Mouse (Mus musculus) spleen, postnatal 36 days (tissue): ENCODE results near the gene Sars.
A peak's percentile ranks its signal among the peaks of the same experiment; 100 is the strongest.

Experiments used
- DNase-seq, 2 experiments: peaks; one replicate each; pipeline ENCODE4 v3.0.0; 2022; ENCODE audit warnings: low spot score in 2 of 2, mixed read lengths in 1 of 2

The Sars gene

GRCm38 (mm10) chr3:108392299-108392698 is 52.7 kb downstream of the Sars start:
- no peak for DNase-seq

- peak; percentile 90 to 92 for DNase-seq
These were observed 55.9 kb downstream of the Sars start for GRCm38 (mm10) chr3:108389111-108389545.

DNA sequence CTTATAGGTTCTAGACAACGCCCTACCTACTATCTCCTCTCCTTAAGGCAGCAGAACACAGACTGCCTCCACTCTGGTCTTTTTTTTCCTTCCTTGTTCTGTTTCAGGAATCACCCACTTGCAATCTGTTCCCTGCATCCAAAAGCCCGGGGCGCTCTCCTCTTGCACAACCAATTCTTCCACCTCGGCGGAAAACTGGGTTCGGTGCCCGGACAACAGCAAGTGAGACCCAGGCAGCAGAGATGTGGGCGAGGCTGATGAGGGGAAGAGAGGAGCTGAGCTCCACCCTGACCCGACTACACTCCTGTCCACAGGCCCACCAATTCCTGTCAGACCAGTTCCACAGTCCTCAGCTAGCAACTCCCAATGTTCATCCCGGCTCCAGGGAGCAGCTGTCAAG is 58.8 kb downstream of the Sars start:
- no peak for DNase-seq

- DNase-seq: no peak
These were observed 60.6 kb downstream of the Sars start for GRCm38 (mm10) chr3:108384425-108384824.

- DNase-seq: peak; percentile 72 to 82
These were observed 61.3 kb downstream of the Sars start, which contains the start of gene Psrc1 for GRCm38 (mm10) chr3:108383485-108384354. TSS of gene Psrc1 (plus strand) at chr3:108383839.

DNA sequence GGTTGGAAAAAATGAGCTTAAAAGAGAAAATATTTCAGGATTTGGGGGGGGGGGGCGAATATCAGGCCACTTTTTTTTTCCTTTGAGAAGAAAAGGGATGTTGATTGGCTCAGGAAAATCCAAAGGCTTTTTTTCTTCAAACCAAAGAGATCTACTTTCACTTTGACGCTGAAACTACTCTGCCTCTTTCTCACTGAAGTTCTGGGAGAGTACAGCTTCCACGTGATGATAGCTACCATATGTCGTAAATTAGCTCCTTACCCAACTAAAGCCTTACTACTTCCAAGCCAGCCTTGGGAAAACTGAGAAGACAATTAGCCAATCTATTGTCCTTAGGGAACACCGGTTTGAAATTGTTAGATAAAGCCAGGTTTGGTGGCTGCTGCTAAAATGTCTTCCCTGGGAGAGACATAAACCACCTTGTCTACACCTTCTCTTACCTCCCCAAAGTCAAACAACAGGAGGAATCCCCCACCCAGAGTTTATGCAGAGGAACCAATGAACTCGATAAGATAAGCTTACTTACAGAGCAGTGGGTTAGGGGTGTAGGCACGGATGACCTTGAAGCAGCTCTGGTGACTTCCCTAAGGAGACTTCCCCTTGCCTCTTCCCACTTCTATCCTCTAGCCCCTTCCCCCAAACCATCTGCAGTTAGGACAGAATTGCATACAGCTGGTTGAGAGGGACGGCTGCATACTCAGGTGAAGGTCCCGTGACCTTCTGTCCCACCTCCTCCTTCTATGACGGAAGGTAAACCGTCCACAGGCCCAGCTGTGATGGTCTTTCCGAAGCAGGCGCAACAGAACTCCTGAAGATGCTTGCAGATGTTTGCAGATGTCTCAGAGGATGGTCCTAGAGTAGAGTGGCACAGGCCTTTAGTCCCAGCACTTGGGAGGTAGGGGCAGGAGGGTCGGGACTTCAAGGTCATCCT is 62.8 kb downstream of the Sars start:
- no peak for DNase-seq

DNA sequence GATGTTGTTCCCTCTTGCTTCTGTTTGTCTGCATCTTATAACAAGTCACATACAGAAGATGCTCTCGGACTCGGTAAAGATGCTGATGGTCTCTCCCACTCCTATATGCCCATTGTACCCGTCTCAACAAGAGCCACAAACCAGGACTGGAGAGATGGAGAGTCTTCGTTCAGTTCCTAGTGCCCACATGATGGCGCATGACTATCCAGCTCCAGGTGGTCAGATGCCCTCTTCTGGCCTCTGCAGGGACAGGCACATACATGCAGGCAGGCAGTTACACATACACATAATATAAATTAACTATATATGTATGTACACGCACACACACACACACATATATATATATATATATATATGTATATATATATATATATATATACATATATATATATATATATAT is 64.3 kb downstream of the Sars start:
- no peak for DNase-seq

GRCm38 (mm10) chr3:108378875-108379663 is 65.9 kb downstream of the Sars start:
- DNase-seq: no peak
